Comparison of ENCODE assay signal across 27 mouse cellular contexts in the genomic region with DNA sequence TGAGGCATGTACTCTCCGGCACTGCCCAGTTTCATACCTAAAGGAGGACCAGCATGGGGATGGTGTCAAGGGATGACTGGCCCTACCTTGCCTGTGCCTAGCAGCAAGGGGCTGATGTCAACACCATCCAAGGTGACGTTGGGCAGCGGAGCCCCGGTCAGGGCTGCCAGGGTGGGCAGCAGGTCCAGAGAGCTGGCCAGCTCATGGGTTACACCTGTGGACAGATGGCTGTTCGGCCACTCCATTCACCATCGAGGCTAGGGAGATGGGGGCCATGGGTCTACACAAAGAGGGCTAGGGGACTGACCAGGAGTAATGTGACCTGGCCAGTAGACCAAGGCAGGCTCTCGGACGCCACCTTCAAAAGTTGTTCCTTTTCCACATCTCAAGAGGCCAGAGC. TPM values are rescaled to one million over a fixed set of nuclear protein-coding genes. Genes with fewer than 3 reads are reported as not detected.
"Had no signal": no experiment of that assay in that cellular context is flagged by ENCODE, and none has a peak within 500 bp of the region (broad histone marks: within the 10 kb centered on the region; RNA-seq: fewer than 3 reads in every experiment).

No protein-coding gene starts in this region.

- H3K27me3 ChIP-seq: heart, embryonic 12.5 days; hindbrain, embryonic 12.5 days; intestine, embryonic 15.5 days; liver, embryonic 13.5 days had no signal

- ATAC-seq: hindbrain, embryonic 16.5 days; inflammation-experienced regulatory T-cells, adult 6 months; intestine, embryonic 15.5 days; intestine, postnatal 0 days had no signal

- H3K4me2 ChIP-seq: heart, embryonic 12.5 days; hindbrain, embryonic 12.5 days; hindbrain, embryonic 14.5 days; intestine, embryonic 15.5 days; limb, embryonic 12.5 days; liver, embryonic 11.5 days; liver, embryonic 13.5 days had no signal

- H3K36me3 ChIP-seq: heart, embryonic 12.5 days; hindbrain, embryonic 12.5 days; intestine, embryonic 15.5 days; limb, embryonic 12.5 days; liver, embryonic 13.5 days had no signal

- DNase-seq: gastrocnemius, postnatal 10 days; gastrocnemius, postnatal 25 days; heart, adult 2 months; heart, postnatal 10 days; heart, postnatal 4 days; kidney, adult 18-20 months; kidney, adult 8-10 months; kidney, postnatal 10 days; kidney, postnatal 4 days; liver; liver, embryonic 13.5 days had no signal

- H3K9ac ChIP-seq: heart, embryonic 12.5 days; hindbrain, embryonic 12.5 days; hindbrain, embryonic 14.5 days; intestine, embryonic 15.5 days; limb, embryonic 12.5 days; liver, embryonic 13.5 days had no signal

- H3K9me3 ChIP-seq: heart, embryonic 12.5 days; hindbrain, embryonic 10.5 days; hindbrain, embryonic 12.5 days; intestine, embryonic 15.5 days; limb, embryonic 10.5 days; limb, embryonic 12.5 days; liver, embryonic 13.5 days had no signal

- H3K27ac ChIP-seq: gastrocnemius, adult 2 months; heart, adult 2 months; hindbrain, embryonic 10.5 days; hindbrain, embryonic 12.5 days; hindbrain, embryonic 14.5 days; intestine, embryonic 15.5 days; layer of hippocampus, adult 2 months; left cerebral cortex, adult 2 months; limb, embryonic 10.5 days; limb, embryonic 12.5 days; liver, embryonic 13.5 days had no signal

- H3K4me3 ChIP-seq: gastrocnemius, adult 2 months; heart, adult 2 months; heart, embryonic 12.5 days; hindbrain, embryonic 10.5 days; hindbrain, embryonic 12.5 days; intestine, embryonic 15.5 days; layer of hippocampus, adult 2 months; left cerebral cortex, adult 2 months; limb, embryonic 10.5 days; limb, embryonic 12.5 days; liver, embryonic 13.5 days had no signal

RNA-seq across cellular contexts. Expression of a gene that starts 25.5 kb away (rescaled TPM):
- polyA plus RNA-seq: inflammation-experienced regulatory T-cells, adult 6 months had no signal

RNA-seq across cellular contexts. Expression of a gene that starts 44.4 kb away (rescaled TPM):
- polyA plus RNA-seq: hindbrain, embryonic 10.5 days; hindbrain, embryonic 12.5 days; hindbrain, embryonic 14.5 days; intestine, embryonic 15.5 days; intestine, postnatal 0 days; kidney, embryonic 14.5 days; kidney, embryonic 16.5 days; limb, embryonic 10.5 days; limb, embryonic 12.5 days; liver, embryonic 11.5 days had no signal
